Mouse (Mus musculus) ES-Bruce4 (cell line): ENCODE measurements at regions not wholly inside any gene's neighbourhood (a gene's known extent, or its start where the extent isn't known, plus 50 kb on each side); places are given as distances from the start of the nearest gene placed in this dataset.
"Not testable (repeated sequence)": the region's sequence is repeated elsewhere in the genome, so short reads cannot be mapped to it uniquely, and the experiment has no call there.

Experiments
- H3K27ac ChIP-seq: 2 replicates; pipeline ENCODE4 v1.5.1; 2012; ENCODE audit warnings: low read length, inconsistent platforms; ENCODE audit not compliant: insufficient read depth
- H3K27me3 ChIP-seq: 2 replicates; pipeline ENCODE4 v1.6.1; 2012; ENCODE audit warnings: mild to moderate bottlenecking, low read length, inconsistent platforms; ENCODE audit not compliant: control insufficient read depth, poor library complexity, insufficient read depth, severe bottlenecking
- H3K36me3 ChIP-seq: 2 replicates; pipeline ENCODE4 v1.6.1; 2012; ENCODE audit warnings: inconsistent platforms, mild to moderate bottlenecking, low read length, moderate library complexity; ENCODE audit not compliant: control insufficient read depth, poor library complexity, insufficient read depth, severe bottlenecking
- H3K4me1 ChIP-seq: one replicate; pipeline ENCODE4 v1.8.1; 2011; ENCODE audit warnings: low read length; ENCODE audit not compliant: control insufficient read depth, insufficient read depth
- H3K4me3 ChIP-seq: 2 replicates; pipeline ENCODE4 v1.5.1; 2011; ENCODE audit warnings: low read depth, mild to moderate bottlenecking, low read length
- H3K9ac ChIP-seq: 2 replicates; pipeline ENCODE4 v1.6.1; 2012; ENCODE audit warnings: low read depth, mild to moderate bottlenecking, inconsistent platforms; ENCODE audit not compliant: poor library complexity, severe bottlenecking
- H3K9me3 ChIP-seq: replicated peaks from 2 replicates; pipeline ENCODE4 v1.6.1; 2012; ENCODE audit warnings: mild to moderate bottlenecking, low read length, inconsistent platforms; ENCODE audit not compliant: control insufficient read depth, poor library complexity, insufficient read depth, severe bottlenecking
- CTCF ChIP-seq: IDR thresholded peaks from one replicate; pipeline ENCODE4 v1.8.1; 2011; ENCODE audit warnings: low read depth, low read length
- EP300 ChIP-seq: IDR thresholded peaks from 2 replicates; pipeline ENCODE4 v1.6.1; 2011; ENCODE audit warnings: low read depth, low read length; ENCODE audit not compliant: insufficient read depth
- POLR2A ChIP-seq: IDR thresholded peaks from one replicate; pipeline ENCODE4 v1.8.1; 2011; ENCODE audit warnings: low read length; ENCODE audit not compliant: insufficient read depth

DNA sequence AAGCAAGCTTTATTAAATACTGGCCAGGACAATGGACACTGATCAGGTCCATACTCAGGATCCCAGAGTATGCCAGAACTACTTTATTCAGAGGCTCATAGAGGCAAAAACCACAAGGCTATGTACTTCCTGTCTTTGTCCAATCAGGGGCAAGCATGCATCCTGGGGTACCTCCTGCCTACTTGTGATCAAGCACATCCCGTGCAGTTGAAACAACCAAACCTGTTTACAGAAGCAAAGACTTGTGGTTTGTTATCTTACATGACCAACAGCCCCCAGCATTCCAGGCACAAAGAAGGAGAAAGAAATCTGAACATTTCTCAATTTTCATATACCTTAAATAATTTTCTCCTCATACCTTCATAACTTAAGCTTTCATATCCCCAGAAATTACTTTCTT lies 93.1 kb upstream of the Plcl2 start:
- Histone ChIP-seq H3K27ac (no peak overlapping the region), H3K36me3 (no peaks in the 10 kb centered on the region), H3K9me3 (peaks cover 42% of the 10 kb centered on the region), H3K27me3 (0 out of 2 replicates have a peak, but pooled peaks cover 1% of the 10 kb centered on the region), H3K4me3 (no peak overlapping the region), H3K9ac (no peak overlapping the region), H3K4me1 (no peaks in the 10 kb centered on the region)
- no peak for TF ChIP-seq EP300
- TF ChIP-seq CTCF = no peak
- TF ChIP-seq POLR2A = no peak

GRCm38 (mm10) chr17:50416538-50417113 lies 92.6 kb upstream of the Plcl2 start:
- H3K27ac ChIP-seq = no peak overlapping the region
- H3K4me1 ChIP-seq = no peaks in the 10 kb centered on the region
- no peak overlapping the region for H3K9ac ChIP-seq
- H3K36me3 ChIP-seq = no peaks in the 10 kb centered on the region
- no peak overlapping the region for H3K4me3 ChIP-seq
- peaks cover 45% of the 10 kb centered on the region for H3K9me3 ChIP-seq
- 0 out of 2 replicates have a peak, but pooled peaks cover 1% of the 10 kb centered on the region for H3K27me3 ChIP-seq
- TF ChIP-seq POLR2A (no peak), CTCF (no peak), EP300 (no peak)

- H3K4me1 ChIP-seq = no peaks in the 10 kb centered on the region
- no peak overlapping the region for H3K27ac ChIP-seq
- H3K9me3 ChIP-seq = peaks cover 47% of the 10 kb centered on the region
- no peak overlapping the region for H3K4me3 ChIP-seq
- H3K9ac ChIP-seq = no peak overlapping the region
- no peak for TF ChIP-seq EP300
- TF ChIP-seq CTCF = no peak
- no peak for TF ChIP-seq POLR2A
- no peaks in the 10 kb centered on the region for H3K36me3 ChIP-seq
- 0 out of 2 replicates have a peak, but pooled peaks cover 1% of the 10 kb centered on the region for H3K27me3 ChIP-seq
These were observed 90.3 kb upstream of the Plcl2 start for GRCm38 (mm10) chr17:50418863-50419383.

DNA sequence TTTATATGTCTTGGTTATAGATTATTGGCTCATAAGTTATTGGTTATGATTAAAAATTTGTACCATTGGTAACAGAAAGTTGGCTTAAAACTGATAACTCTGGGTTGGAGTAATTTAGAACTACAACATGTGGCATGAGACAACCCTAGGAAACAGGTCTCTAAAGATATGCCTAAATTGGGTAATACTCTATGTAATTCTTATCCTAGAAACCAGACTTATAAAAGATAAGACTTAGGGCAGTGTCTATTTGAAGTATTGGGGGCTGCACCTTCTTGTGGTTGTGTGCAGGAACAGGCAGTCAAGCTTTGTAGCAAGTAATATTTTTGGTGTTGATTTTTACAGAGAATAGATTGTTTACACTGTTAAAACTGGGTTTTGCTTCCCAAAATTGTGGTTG lies 89.7 kb upstream of the Plcl2 start:
- H3K9me3 ChIP-seq = peaks cover 54% of the 10 kb centered on the region
- H3K27me3 ChIP-seq, H3K4me3 ChIP-seq: not testable (repeated sequence)

GRCm38 (mm10) chr17:50419966-50420365 lies 89.2 kb upstream of the Plcl2 start:
- Histone ChIP-seq H3K27ac (no peak overlapping the region), H3K4me3 (no peak overlapping the region), H3K36me3 (no peaks in the 10 kb centered on the region), H3K27me3 (0 out of 2 replicates have a peak, but pooled peaks cover 1% of the 10 kb centered on the region), H3K9ac (no peak overlapping the region), H3K4me1 (no peaks in the 10 kb centered on the region), H3K9me3 (peaks cover 53% of the 10 kb centered on the region)
- TF ChIP-seq POLR2A = no peak
- TF ChIP-seq CTCF = no peak
- no peak for TF ChIP-seq EP300

More for the DNA sequence above, 89.7 kb upstream of the Plcl2 start:
- H3K9ac ChIP-seq, H3K36me3 ChIP-seq, H3K4me1 ChIP-seq, H3K27ac ChIP-seq: not testable (repeated sequence)

DNA sequence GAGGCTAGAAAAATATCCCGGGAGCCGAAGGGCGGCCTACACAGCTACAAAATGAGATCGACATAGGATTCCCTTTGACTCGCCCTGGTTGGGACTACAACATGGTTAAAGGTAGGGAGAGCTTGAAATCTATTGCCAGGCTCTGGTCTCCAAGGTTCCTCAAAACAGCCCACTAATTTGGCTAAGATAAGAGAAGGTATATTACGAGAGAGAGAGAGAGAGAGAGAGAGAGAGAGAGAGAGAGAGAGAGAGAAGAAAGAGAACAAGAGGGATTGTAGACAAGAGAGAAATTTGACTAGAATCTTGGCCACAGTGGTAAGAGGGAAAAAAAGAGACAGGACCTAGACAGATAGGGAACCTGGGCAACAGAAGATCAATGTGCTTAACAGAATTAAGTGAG lies 88.5 kb upstream of the Plcl2 start:
- no peak overlapping the region for H3K4me3 ChIP-seq
- H3K9ac ChIP-seq = no peak overlapping the region
- no peaks in the 10 kb centered on the region for H3K4me1 ChIP-seq
- 0 out of 2 replicates have a peak, but pooled peaks cover 2% of the 10 kb centered on the region for H3K36me3 ChIP-seq
- no peak overlapping the region for H3K27ac ChIP-seq
- H3K27me3 ChIP-seq = 0 out of 2 replicates have a peak, but pooled peaks cover 1% of the 10 kb centered on the region
- H3K9me3 ChIP-seq = peaks cover 51% of the 10 kb centered on the region
- TF ChIP-seq CTCF = no peak
- TF ChIP-seq POLR2A = no peak
- TF ChIP-seq EP300 = no peak
